Mouse (Mus musculus) thymus, adult 2 months (tissue): ENCODE results near the gene Maf. TPM values are rescaled to one million over a fixed set of nuclear protein-coding genes. Genes with fewer than 3 reads are reported as not detected.
A peak's percentile ranks its signal among the peaks of the same experiment; 100 is the strongest.

Source experiments
- DNase-seq: peaks from one replicate; pipeline ENCODE4 v3.0.0; 2021
- H3K27ac ChIP-seq: fragments of 200-500 bp; 2 replicates; pipeline ENCODE4 v1.5.1; 2012; ENCODE audit warnings: low read length, control low read depth; ENCODE audit not compliant: control insufficient read depth, insufficient read depth
- H3K27me3 ChIP-seq: fragments of 200-500 bp; 2 replicates; pipeline ENCODE4 v1.6.1; 2012; ENCODE audit warnings: mild to moderate bottlenecking, low read length, moderate library complexity, mixed read lengths; ENCODE audit not compliant: control insufficient read depth, insufficient read depth
- H3K36me3 ChIP-seq: fragments of 200-500 bp; 2 replicates; pipeline ENCODE4 v1.6.1; 2012; ENCODE audit warnings: mild to moderate bottlenecking, low read length, moderate library complexity; ENCODE audit not compliant: control insufficient read depth, insufficient read depth
- H3K4me1 ChIP-seq: fragments of 200-500 bp; replicated peaks from 2 replicates; pipeline ENCODE4 v1.6.1; 2012; ENCODE audit warnings: low read length; ENCODE audit not compliant: control insufficient read depth, insufficient read depth
- H3K4me3 ChIP-seq: fragments of 200-500 bp; 2 replicates; pipeline ENCODE4 v1.5.1; 2012; ENCODE audit warnings: mild to moderate bottlenecking, low read length, control low read depth, moderate library complexity; ENCODE audit not compliant: control insufficient read depth, insufficient read depth
- CTCF ChIP-seq: fragments of 200-500 bp; IDR thresholded peaks from 2 replicates; pipeline ENCODE4 v1.5.1; 2012; ENCODE audit warnings: mild to moderate bottlenecking, control low read depth, low read length, moderate library complexity, borderline replicate concordance; ENCODE audit not compliant: control insufficient read depth, poor library complexity, insufficient read depth; ENCODE audit errors: extremely low read depth
- POLR2A ChIP-seq: fragments of 200-500 bp; IDR thresholded peaks from 2 replicates; pipeline ENCODE4 v1.6.1; 2012; ENCODE audit warnings: mild to moderate bottlenecking, low read length, control low read depth, moderate library complexity; ENCODE audit not compliant: control insufficient read depth, poor library complexity, insufficient read depth; ENCODE audit errors: extremely low read depth
- WGBS: fragments of 180-500 bp; shearing (Covaris S2); methylation state at CpG from one replicate; pipeline ENCODE4 v1.1.7; 2018; 5-methylcytosine and 5-hydroxymethylcytosine counted together
- polyA plus RNA-seq: library from polyadenylated mRNA; depleted of rRNA; stranded (reverse); fragments of >200 nt; gene quantifications from 2 replicates; pipeline ENCODE4 v1.2.3, GENCODE M21; 2012

Maf gene
- polyA plus RNA-seq, 1 experiment, result 4.4 TPM

- WGBS, result under 1% methylated on average over 71 of the region's 76 CpGs
- DNase-seq, result peak; percentile 68
Observed at GRCm38 (mm10) chr8:115706861-115707730, 498 bp downstream of the Maf start.

GRCm38 (mm10) chr8:115706411-115706860, 1.2 kb downstream of the Maf start:
- Histone ChIP-seq H3K27me3 (peaks cover 6% of the 10 kb centered on the region; the same call in 1 of the 2 replicates), H3K4me3 (peak overlapping the region; percentile 52), H3K27ac (no peak overlapping the region), H3K4me1 (peaks cover 16% of the 10 kb centered on the region), H3K36me3 (no peaks in the 10 kb centered on the region)
- WGBS, result under 1% methylated on average over 39 of the region's 39 CpGs
- TF ChIP-seq POLR2A, result no peak
- no peak for TF ChIP-seq CTCF
- DNase-seq, result peak; percentile 36

More at GRCm38 (mm10) chr8:115706861-115707730, 498 bp downstream of the Maf start:
- H3K4me1 ChIP-seq, result peaks cover 16% of the 10 kb centered on the region
- peaks cover 6% of the 10 kb centered on the region; the same call in 1 of the 2 replicates for H3K27me3 ChIP-seq
- TF ChIP-seq CTCF (no peak), POLR2A (no peak)
- no peak overlapping the region; the same call in 1 of the 2 replicates for H3K27ac ChIP-seq
- no peaks in the 10 kb centered on the region for H3K36me3 ChIP-seq
- peak overlapping the region; percentile 52 for H3K4me3 ChIP-seq

DNA sequence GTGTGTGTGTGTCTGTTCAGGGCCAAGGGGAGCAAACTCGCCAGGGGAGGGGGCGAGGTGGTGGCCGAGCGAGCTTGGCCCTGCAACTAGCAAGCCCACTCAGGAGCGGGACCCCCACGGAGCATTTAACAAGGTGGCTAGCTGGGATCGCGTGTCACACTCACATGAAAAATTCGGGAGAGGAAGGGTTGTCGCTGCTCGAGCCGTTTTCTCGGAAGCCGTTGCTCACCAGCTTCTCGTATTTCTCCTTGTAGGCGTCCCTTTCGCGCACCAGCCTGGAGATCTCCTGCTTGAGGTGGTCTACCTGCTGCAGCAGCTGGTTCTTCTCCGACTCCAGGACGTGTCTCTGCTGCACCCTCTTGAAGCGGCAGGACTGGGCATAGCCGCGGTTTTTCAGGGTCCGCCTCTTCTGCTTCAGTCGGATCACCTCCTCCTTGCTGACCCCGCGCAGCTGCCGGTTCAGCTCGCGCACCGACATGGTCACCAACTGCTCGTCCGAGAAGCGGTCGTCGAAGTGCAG, 1.9 kb downstream of the Maf start:
- 3% methylated on average over 34 of the region's 36 CpGs for WGBS
- Histone ChIP-seq H3K4me3 (peak overlapping the region; percentile 14), H3K27me3 (peaks cover 6% of the 10 kb centered on the region; the same call in 1 of the 2 replicates), H3K36me3 (no peaks in the 10 kb centered on the region), H3K4me1 (peaks cover 16% of the 10 kb centered on the region), H3K27ac (no peak overlapping the region)
- TF ChIP-seq CTCF, result no peak
- no peak for TF ChIP-seq POLR2A
- peak; percentile 29 for DNase-seq

GRCm38 (mm10) chr8:115703056-115703455, 4.5 kb downstream of the Maf start:
- H3K27ac ChIP-seq, result no peak overlapping the region
- DNase-seq, result no peak
- TF ChIP-seq POLR2A (no peak), CTCF (no peak)
- H3K4me1 ChIP-seq, result peaks cover 12% of the 10 kb centered on the region
- H3K4me3 ChIP-seq, result no peak overlapping the region
- 79% methylated on average over 4 of the region's 4 CpGs for WGBS
- no peaks in the 10 kb centered on the region for H3K36me3 ChIP-seq
- peaks cover 6% of the 10 kb centered on the region; the same call in 1 of the 2 replicates for H3K27me3 ChIP-seq

- no peak for DNase-seq
- Histone ChIP-seq H3K27me3 (no peaks in the 10 kb centered on the region; the same call in 1 of the 2 replicates), H3K4me1 (0 out of 2 replicates have a peak, but pooled peaks cover 4% of the 10 kb centered on the region), H3K27ac (no peak overlapping the region), H3K36me3 (no peaks in the 10 kb centered on the region), H3K4me3 (no peak overlapping the region)
- TF ChIP-seq CTCF (no peak), POLR2A (no peak)
- WGBS, result 92% methylated on average over 5 of the region's 5 CpGs
Observed at GRCm38 (mm10) chr8:115701001-115701400, 6.6 kb downstream of the Maf start.

DNA sequence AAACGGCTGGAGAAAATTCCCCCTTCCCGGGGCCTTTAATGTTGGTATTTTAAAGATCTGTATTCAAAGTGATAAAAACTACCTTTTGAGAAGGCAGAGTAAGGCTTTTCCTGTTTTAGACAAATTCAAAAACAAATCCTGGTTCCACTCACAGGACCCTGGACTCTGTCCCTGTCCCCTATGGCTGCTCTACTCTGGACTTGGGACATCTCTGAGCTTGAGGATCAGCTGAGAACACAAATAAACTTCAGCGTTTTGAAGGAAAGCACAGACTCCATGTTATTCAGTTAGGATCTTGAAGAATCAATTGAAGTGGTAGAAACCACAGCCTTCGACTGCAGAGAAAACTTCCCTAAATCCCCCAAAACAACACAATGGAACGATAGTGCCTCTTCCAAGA, 8.4 kb downstream of the Maf start:
- DNase-seq, result no peak
- Histone ChIP-seq H3K36me3 (no peaks in the 10 kb centered on the region), H3K4me3 (no peak overlapping the region), H3K27me3 (no peaks in the 10 kb centered on the region), H3K27ac (no peak overlapping the region), H3K4me1 (no peaks in the 10 kb centered on the region)
- 64% methylated on average over 5 of the region's 5 CpGs for WGBS
- TF ChIP-seq CTCF (no peak), POLR2A (no peak)
